ENCODE assay signal across 10 mouse cellular contexts in the genomic region with DNA sequence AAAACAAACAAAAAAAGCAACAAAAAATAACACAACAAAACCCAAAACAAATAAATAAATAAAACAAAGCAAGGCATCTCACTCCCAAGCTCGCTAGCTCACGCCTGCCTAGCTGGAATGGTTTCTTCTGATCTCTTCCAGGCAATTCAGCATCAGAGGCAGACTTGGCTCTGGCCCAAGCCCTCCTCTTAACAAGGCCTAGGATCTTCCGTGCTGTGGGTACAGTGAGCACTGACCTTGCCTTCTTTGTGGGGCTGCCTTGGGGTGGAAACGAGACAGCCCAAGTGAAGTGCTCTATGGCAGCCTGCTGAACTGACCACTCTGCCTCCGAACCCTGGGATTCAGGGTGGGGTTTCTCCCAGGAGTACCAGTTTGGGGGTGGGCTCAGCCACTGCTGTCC. TPM values are rescaled to one million over a fixed set of nuclear protein-coding genes. Genes with fewer than 3 reads are reported as not detected.
DNase-seq lines count a peak whose midpoint lies in the region; ATAC-seq and TF ChIP-seq lines count a peak whose summit lies in the region.
"Had no signal": no experiment of that assay in that cellular context is flagged by ENCODE, and none has a peak within 500 bp of the region (broad histone marks: within the 10 kb centered on the region; RNA-seq: fewer than 3 reads in every experiment).

No protein-coding gene starts in this region.

- no peaks in the 10 kb centered on the region for H3K79me2 ChIP-seq in heart, adult 2 months (replicated peaks; ENCODE audit: control insufficient read depth, insufficient read depth, low read length)

- peaks cover 12% of the 10 kb centered on the region for H3K4me1 ChIP-seq in embryonic facial prominence, embryonic 11.5 days (ENCODE audit: control insufficient read depth, insufficient read depth, low read length)
- H3K4me1 ChIP-seq in heart, adult 2 months (ENCODE audit: control insufficient read depth, insufficient read depth, low read length): peaks cover 3% of the 10 kb centered on the region
- peaks cover 49% of the 10 kb centered on the region for H3K4me1 ChIP-seq in limb, embryonic 13.5 days

- H3K9ac ChIP-seq in embryonic facial prominence, embryonic 11.5 days (replicated peaks; ENCODE audit: low read length): peak overlapping the region; percentile 51; the same call in 1 of the 2 replicates
- no peak overlapping the region for H3K9ac ChIP-seq in heart, adult 2 months (ENCODE audit: low read depth, low read length)
- H3K9ac ChIP-seq in limb, embryonic 13.5 days: peak overlapping the region; percentile 25; the same call in 1 of the 2 replicates

- no peak overlapping the region for H3K4me3 ChIP-seq in embryonic facial prominence, embryonic 11.5 days (ENCODE audit: low read depth, low read length)
- H3K4me3 ChIP-seq in heart, adult 2 months: no peak overlapping the region
- H3K4me3 ChIP-seq in limb, embryonic 13.5 days: no peak overlapping the region
- H3K4me3 ChIP-seq: megakaryocyte, embryonic 14.5 days had no signal

- H3K36me3 ChIP-seq in embryonic facial prominence, embryonic 11.5 days (replicated peaks; ENCODE audit: control insufficient read depth, insufficient read depth, low read depth, low read length): no peaks in the 10 kb centered on the region
- no peaks in the 10 kb centered on the region for H3K36me3 ChIP-seq in heart, adult 2 months (ENCODE audit: control insufficient read depth, insufficient read depth, low read length)
- H3K36me3 ChIP-seq in limb, embryonic 13.5 days: no peaks in the 10 kb centered on the region

- ATAC-seq in embryonic facial prominence, embryonic 11.5 days (replicated peaks; ENCODE audit: insufficient number of reproducible peaks, low FRiP score, low TSS enrichment, low read depth): peak; percentile 54; the same call in 1 of the 2 replicates
- peak; percentile 59; the same call in 1 of the 2 replicates for ATAC-seq in limb, embryonic 13.5 days (ENCODE audit: low FRiP score, low read depth)

- TF ChIP-seq EP300 in heart, adult 2 months (IDR thresholded peaks at IDR 0.05; ENCODE audit: insufficient read depth, low read depth, low read length): no peak

- no peak for TF ChIP-seq POLR2A in heart, adult 2 months (IDR thresholded peaks at IDR 0.05; ENCODE audit: insufficient read depth, low read depth, low read length)

- intact Hi-C loops in heart, adult 2 months (cut with DNase I): no loop called here

- 41% methylated on average over 5 of the region's 5 CpGs for WGBS in embryonic facial prominence, embryonic 11.5 days
- 39% methylated on average over 5 of the region's 5 CpGs for WGBS in heart, adult 2 months
- WGBS in limb, embryonic 13.5 days: 13% methylated on average over 5 of the region's 5 CpGs

- DNase-seq in cerebellum, postnatal 10 days: peak; percentile 90 to 93
- no peak for DNase-seq in cerebellum, adult 9-10 months
- peak; percentile 53 for DNase-seq in embryonic facial prominence, embryonic 11.5 days (ENCODE audit: low spot score)
- peak; percentile 56 to 58 for DNase-seq in heart, adult 2 months
- peak; percentile 36 to 62 for DNase-seq in kidney, adult 8-10 months
- peak; percentile 81 for DNase-seq in right cerebral cortex, adult 18-20 months
- no peak for DNase-seq in spleen, postnatal 4 days (ENCODE audit: low spot score in 2 of 2)

- peak overlapping the region; percentile 63; the same call in 1 of the 2 replicates for H3K27ac ChIP-seq in embryonic facial prominence, embryonic 11.5 days (replicated peaks; ENCODE audit: low read depth, low read length)
- peak overlapping the region; percentile 33; the same call in 1 of the 2 replicates for H3K27ac ChIP-seq in heart, adult 2 months
- H3K27ac ChIP-seq in limb, embryonic 13.5 days: peak overlapping the region; percentile 82

- no peaks in the 10 kb centered on the region for H3K27me3 ChIP-seq in embryonic facial prominence, embryonic 11.5 days (ENCODE audit: control insufficient read depth, insufficient read depth, low read length)
- no peaks in the 10 kb centered on the region for H3K27me3 ChIP-seq in heart, adult 2 months (ENCODE audit: control insufficient read depth, insufficient read depth, low read length)
- no peaks in the 10 kb centered on the region for H3K27me3 ChIP-seq in limb, embryonic 13.5 days

- H3K9me3 ChIP-seq in embryonic facial prominence, embryonic 11.5 days (replicated peaks; ENCODE audit: control insufficient read depth, low read length): no peaks in the 10 kb centered on the region
- H3K9me3 ChIP-seq in limb, embryonic 13.5 days: no peaks in the 10 kb centered on the region
- H3K9me3 ChIP-seq: megakaryocyte, embryonic 14.5 days had no signal

- TF ChIP-seq CTCF in heart, adult 2 months (IDR thresholded peaks at IDR 0.05): no peak

- no peak overlapping the region for H3K4me2 ChIP-seq in embryonic facial prominence, embryonic 11.5 days (ENCODE audit: low read depth, low read length)
- H3K4me2 ChIP-seq in limb, embryonic 13.5 days (replicated peaks): peak overlapping the region; percentile 39

RNA-seq across cellular contexts. Expression of a gene that starts 52.0 kb away (rescaled TPM):
- polyA plus RNA-seq in embryonic facial prominence, embryonic 11.5 days (2014; fragmentation: Nextera tagmentation; extraction: Ambion mirVana): 1.9 TPM in 1 of 2 replicates, not detected in the other
- total RNA-seq in heart, adult 2 months (2021): 1 to 10 TPM in 1 of 2 experiments, under 1 TPM in 1; 0.73 to 1.0 TPM
- polyA plus RNA-seq in heart, adult 2 months (2012; rRNA removed): 0.32 and 0.76 TPM in 2 replicates
- 1.6 and 1.9 TPM in 2 replicates for polyA plus RNA-seq in limb, embryonic 13.5 days (2015; fragmentation: Nextera tagmentation; extraction: Ambion mirVana)
- total RNA-seq: common myeloid progenitor, adult 5-6 weeks had no signal

Comparison
In these comparisons a context has a peak if more than half of its experiments do, and no peak if none do; other contexts are left out.
1. DNase-seq: peak in cerebellum, postnatal 10 days (2 of 2), embryonic facial prominence, embryonic 11.5 days (single experiment), heart, adult 2 months (2 of 2), kidney, adult 8-10 months (2 of 2) and right cerebral cortex, adult 18-20 months (single experiment); none in cerebellum, adult 9-10 months (single experiment) and spleen, postnatal 4 days (0 of 2).
2. Peak in every context shown above with its lines, with median percentiles within 50 percentile points of each other: H3K27ac ChIP-seq.